ENCODE assay signal across 2 mouse cellular contexts in genomic region chr1:153407641-153408040, GRCm38 (mm10). TPM values are rescaled to one million over a fixed set of nuclear protein-coding genes. Genes with fewer than 3 reads are reported as not detected.
"Had no signal": no experiment of that assay in that cellular context is flagged by ENCODE, and none has a peak within 500 bp of the region (broad histone marks: within the 10 kb centered on the region; RNA-seq: fewer than 3 reads in every experiment).

No protein-coding gene starts in this region.

RNA-seq across cellular contexts. Expression of gene Shcbp1l, which starts 17.3 kb away (rescaled TPM):
- polyA plus RNA-seq: myocyte; small intestine, adult 2 months had no signal
